Mouse (Mus musculus) MEL (cell line): Measurements from ENCODE around the gene Sdr39u1. TPM values are rescaled to one million over a fixed set of nuclear protein-coding genes. Genes with fewer than 3 reads are reported as not detected.

ENCODE experiments used
- DNase-seq: peaks from one replicate; pipeline ENCODE4 v3.0.0; 2011; ENCODE audit warnings: low read depth, low spot score
- H3K27ac ChIP-seq: 2 replicates; pipeline ENCODE4 v1.5.1; 2012; ENCODE audit warnings: low read depth, mild to moderate bottlenecking, control low read depth, low read length, moderate library complexity; ENCODE audit not compliant: control insufficient read depth
- H3K27me3 ChIP-seq, 2 experiments: fragments of 150-350 bp in 1 of 2; sonication (generic) in 1 of 2; 2 replicates each; pipeline ENCODE4 v1.6.1; 2012; ENCODE audit warnings: low read length in 2 of 2, mild to moderate bottlenecking in 2 of 2, improper control_type of control experiment in 1 of 2, moderate library complexity in 1 of 2; ENCODE audit not compliant: insufficient read depth in 2 of 2, control insufficient read depth in 1 of 2
- H3K36me3 ChIP-seq, 2 experiments: 2 replicates each; pipeline ENCODE4 v1.6.1; 2012 to 2014; ENCODE audit warnings: low read length in 2 of 2, improper control_type of control experiment in 1 of 2, inconsistent platforms in 1 of 2, mild to moderate bottlenecking in 1 of 2; ENCODE audit not compliant: insufficient read depth in 2 of 2, control insufficient read depth in 1 of 2
- H3K4me1 ChIP-seq, 2 experiments: fragments of 150-350 bp in 1 of 2; sonication (generic) in 1 of 2; 2 replicates each; pipeline ENCODE4 v1.6.1; 2012; ENCODE audit warnings: low read length in 2 of 2, improper control_type of control experiment in 1 of 2, mild to moderate bottlenecking in 1 of 2; ENCODE audit not compliant: insufficient read depth in 2 of 2, control insufficient read depth in 1 of 2
- H3K4me3 ChIP-seq, 2 experiments: fragments of 150-350 bp in 1 of 2; sonication (generic) in 1 of 2; 2 replicates each; pipeline ENCODE4 v1.5.1; 2012; ENCODE audit warnings: low read depth in 2 of 2, low read length in 2 of 2, mild to moderate bottlenecking in 2 of 2, moderate library complexity in 2 of 2, control low read depth in 1 of 2, improper control_type of control experiment in 1 of 2; ENCODE audit not compliant: control insufficient read depth in 1 of 2, insufficient read depth in 1 of 2
- H3K79me2 ChIP-seq: 2 replicates; pipeline ENCODE4 v1.6.1; 2012; ENCODE audit warnings: mild to moderate bottlenecking, low read length, moderate library complexity; ENCODE audit not compliant: control insufficient read depth, poor library complexity, insufficient read depth
- H3K9ac ChIP-seq: 2 replicates; pipeline ENCODE4 v1.6.1; 2012; ENCODE audit warnings: low read depth, mild to moderate bottlenecking, control low read depth, low read length, moderate library complexity; ENCODE audit not compliant: control insufficient read depth, poor library complexity, severe bottlenecking
- H3K9me3 ChIP-seq: fragments of 150-350 bp; sonication (generic); replicated peaks from 2 replicates; pipeline ENCODE4 v1.6.1; 2012; ENCODE audit warnings: mild to moderate bottlenecking, low read length, improper control_type of control experiment, moderate library complexity; ENCODE audit not compliant: insufficient read depth
- BHLHE40 ChIP-seq: IDR thresholded peaks from 2 replicates; pipeline ENCODE4 v1.6.1; 2012; ENCODE audit warnings: low read depth, mild to moderate bottlenecking, inconsistent platforms, low read length, improper control_type of control experiment, borderline replicate concordance
- CHD1 ChIP-seq: IDR thresholded peaks from 2 replicates; pipeline ENCODE4 v1.6.1; 2012; ENCODE audit warnings: low read depth, mild to moderate bottlenecking, inconsistent platforms, low read length, improper control_type of control experiment
- ETS1 ChIP-seq: IDR thresholded peaks from 2 replicates; pipeline ENCODE4 v1.6.1; 2012; ENCODE audit warnings: low read depth, mild to moderate bottlenecking, inconsistent platforms, low read length, improper control_type of control experiment, moderate library complexity
- GABPA ChIP-seq: IDR thresholded peaks from 2 replicates; pipeline ENCODE4 v1.6.1; 2012; ENCODE audit warnings: low read depth, mild to moderate bottlenecking, inconsistent platforms, low read length, improper control_type of control experiment, moderate library complexity
- GATA1 ChIP-seq: IDR thresholded peaks from 2 replicates; pipeline ENCODE4 v1.6.1; 2011; ENCODE audit warnings: low read depth, low read length, improper control_type of control experiment
- HCFC1 ChIP-seq: IDR thresholded peaks from 2 replicates; pipeline ENCODE4 v1.6.1; 2012; ENCODE audit warnings: low read depth, mild to moderate bottlenecking, inconsistent platforms, low read length, improper control_type of control experiment, moderate library complexity
- JUND ChIP-seq: IDR thresholded peaks from 2 replicates; pipeline ENCODE4 v1.6.1; 2011; ENCODE audit warnings: low read depth, mild to moderate bottlenecking, improper control_type of control experiment, low read length
- KAT2A ChIP-seq: conservative IDR thresholded peaks from 2 replicates; pipeline ENCODE4 v1.6.1; 2012; ENCODE audit warnings: low read depth, low read length, improper control_type of control experiment, inconsistent platforms
- MAFK ChIP-seq: IDR thresholded peaks from 2 replicates; pipeline ENCODE4 v1.6.1; 2011; ENCODE audit warnings: low read depth, mild to moderate bottlenecking, low read length, improper control_type of control experiment, borderline replicate concordance
- MAX ChIP-seq: IDR thresholded peaks from 2 replicates; pipeline ENCODE4 v1.6.1; 2011; ENCODE audit warnings: low read length, improper control_type of control experiment
- MEF2A ChIP-seq: IDR thresholded peaks from 2 replicates; pipeline ENCODE4 v1.6.1; 2014; ENCODE audit warnings: low read depth, mild to moderate bottlenecking, inconsistent platforms, low read length, improper control_type of control experiment; ENCODE audit not compliant: poor library complexity, insufficient replicate concordance, severe bottlenecking; ENCODE audit errors: extremely low read depth
- MYB ChIP-seq: IDR thresholded peaks from 2 replicates; pipeline ENCODE4 v1.6.1; 2011; ENCODE audit warnings: mild to moderate bottlenecking, low read depth, low read length, improper control_type of control experiment
- MYC ChIP-seq: IDR thresholded peaks from 2 replicates; pipeline ENCODE4 v1.6.1; 2011; ENCODE audit warnings: low read depth, mild to moderate bottlenecking, low read length, improper control_type of control experiment, moderate library complexity
- POLR2AphosphoS2 ChIP-seq: IDR thresholded peaks from 2 replicates; pipeline ENCODE4 v1.6.1; 2011; ENCODE audit warnings: low read length, improper control_type of control experiment
- POLR2AphosphoS5 ChIP-seq: IDR thresholded peaks from 2 replicates; pipeline ENCODE4 v1.6.1; 2012; ENCODE audit warnings: low read depth, borderline replicate concordance, mild to moderate bottlenecking, inconsistent platforms, low read length, moderate library complexity, mixed read lengths
- RCOR1 ChIP-seq: IDR thresholded peaks from 2 replicates; pipeline ENCODE4 v1.6.1; 2012; ENCODE audit warnings: low read depth, mild to moderate bottlenecking, inconsistent platforms, low read length, improper control_type of control experiment
- TAL1 ChIP-seq: IDR thresholded peaks from 2 replicates; pipeline ENCODE4 v1.6.1; 2012; ENCODE audit warnings: mild to moderate bottlenecking, inconsistent platforms, low read length, moderate library complexity, mixed read lengths
- USF2 ChIP-seq, 2 experiments: IDR thresholded peaks; 2 replicates each; pipeline ENCODE4 v1.6.1; 2011 to 2012; ENCODE audit warnings: improper control_type of control experiment in 2 of 2, low read length in 2 of 2, borderline replicate concordance in 1 of 2, inconsistent platforms in 1 of 2, low read depth in 1 of 2, mild to moderate bottlenecking in 1 of 2; ENCODE audit not compliant: insufficient read depth in 1 of 2
- ZC3H11A ChIP-seq: IDR thresholded peaks from 2 replicates; pipeline ENCODE4 v1.6.1; 2012; ENCODE audit warnings: low read depth, mild to moderate bottlenecking, inconsistent platforms, low read length, improper control_type of control experiment
- polyA plus RNA-seq, 2 experiments: library from polyadenylated mRNA; stranded (reverse) in 1 of 2; unstranded in 1 of 2; fragments of >175 nt in 1 of 2; fragments of >200 nt in 1 of 2; gene quantifications; 2 replicates each; pipeline versions ENCODE4 v1.2.1 to v1.2.4; 2012; ENCODE audit warnings: low replicate concordance in 2 of 2, low read depth in 1 of 2; ENCODE audit not compliant: insufficient read length in 2 of 2, insufficient read depth in 1 of 2, missing spikeins in 1 of 2
- total RNA-seq: library from RNA; depleted of rRNA; stranded (reverse); fragments of 300-350 nt; gene quantifications from 2 replicates; pipeline ENCODE4 v1.2.3, GENCODE M21; 2012

Gene Sdr39u1
- total and polyA plus RNA-seq, 3 experiments: 1.1 to 2.3 TPM; not detected in 1

DNA sequence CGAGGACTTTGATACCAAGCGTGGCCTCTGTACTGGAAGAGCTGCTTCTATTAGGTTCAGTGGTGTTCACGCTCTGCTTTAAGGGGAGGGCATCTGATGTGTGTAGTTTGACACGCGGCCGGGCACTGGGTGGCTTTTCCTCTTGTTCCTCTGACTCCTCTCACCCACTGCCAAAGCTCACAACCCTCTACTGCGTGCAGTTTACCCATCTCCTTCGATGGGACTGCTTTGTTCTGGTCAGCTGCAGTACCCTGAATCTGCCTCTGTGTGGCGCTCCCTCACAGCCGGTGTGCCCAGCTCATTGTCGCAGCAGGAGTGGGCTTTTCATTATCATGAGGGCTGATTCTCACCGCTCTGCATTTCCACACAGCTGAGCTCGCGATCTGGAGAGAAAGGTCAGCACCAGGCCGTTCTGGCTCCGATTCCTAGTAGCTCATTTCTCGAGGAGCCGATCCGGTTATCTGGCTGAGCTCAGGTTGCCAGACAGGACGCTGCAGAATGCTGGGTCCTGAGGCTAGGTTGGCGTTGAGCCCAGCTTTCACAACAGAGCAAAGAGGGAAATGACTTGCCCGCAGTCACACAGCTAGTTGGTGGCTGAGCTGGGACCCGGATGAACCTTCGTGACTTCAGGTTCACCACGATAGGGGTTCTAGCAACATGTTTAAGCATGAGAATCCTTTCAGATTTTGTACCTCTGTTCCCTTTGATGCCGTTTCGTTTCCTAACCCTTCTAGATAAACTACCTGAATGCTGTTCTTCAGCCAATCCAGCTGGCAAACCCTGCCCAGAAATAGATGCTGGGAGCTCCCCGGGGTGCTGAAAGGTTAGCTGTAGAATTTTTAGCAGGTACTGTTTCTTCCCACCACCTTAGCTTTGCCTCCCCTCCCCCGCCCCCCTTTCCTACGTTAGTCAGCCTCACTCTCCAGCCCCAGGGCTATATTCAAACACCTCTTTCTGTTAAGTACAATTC, 26.1 kb downstream of the Sdr39u1 start (continued):
- TF ChIP-seq MYC: no peak
- no peak for TF ChIP-seq GABPA
- no peak for TF ChIP-seq CHD1
- no peak for TF ChIP-seq MAFK
- TF ChIP-seq, all 39 proteins: peak for 7

GRCm38 (mm10) chr14:55873242-55873713, 26.8 kb downstream of the Sdr39u1 start:
- H3K9me3 ChIP-seq: no peaks in the 10 kb centered on the region
- H3K4me3 ChIP-seq: no peak overlapping the region
- no peak overlapping the region for H3K27ac ChIP-seq
- H3K27me3 ChIP-seq: peaks cover 3 to 5% of the 10 kb centered on the region in 2 experiments; a peak in 3 of 4 replicates
- no peaks in the 10 kb centered on the region for H3K79me2 ChIP-seq
- H3K9ac ChIP-seq: no peak overlapping the region
- TF ChIP-seq KAT2A (no peak), MEF2A (no peak), TAL1 (no peak), MAX (no peak), HCFC1 (no peak), GABPA (no peak), MYB (no peak), ZC3H11A (no peak), RCOR1 (no peak), ETS1 (no peak), POLR2AphosphoS5 (no peak), GATA1 (no peak), POLR2AphosphoS2 (no peak), JUND (no peak), USF2 (IDR thresholded peaks at IDR 0.05; ENCODE audit: borderline replicate concordance in 1 of 2, insufficient read depth in 1 of 2, low read depth in 1 of 2, low read length in 2 of 2) (no peak), BHLHE40 (no peak)
- no peaks in the 10 kb centered on the region for H3K36me3 ChIP-seq
- DNase-seq: no peak
- no peaks in the 10 kb centered on the region for H3K4me1 ChIP-seq
